Mouse (Mus musculus): Measurements from ENCODE around the gene Ybx1.

GRCm38 (mm10) chr4:119292771-119293573 is 1.4 kb downstream of the Ybx1 start:
- TF ChIP-seq POLR2A (IDR thresholded peaks at IDR 0.05; ENCODE audit: insufficient read length, low read depth) (no peak), USF1 (IDR thresholded peaks at IDR 0.05; ENCODE audit: low read depth) (no peak), CEBPB (IDR thresholded peaks at IDR 0.05; ENCODE audit: insufficient read depth, poor library complexity, severe bottlenecking) (no peak), MAX (IDR thresholded peaks at IDR 0.05; ENCODE audit: low read depth) (no peak), MYOD1 (IDR thresholded peaks at IDR 0.05; ENCODE audit: control insufficient read depth in 1 of 3, insufficient read length in 2 of 3, low read depth in 2 of 3) (no peak), POLR2AphosphoS2 (IDR thresholded peaks at IDR 0.05; ENCODE audit: insufficient read length, low read depth) (peak; percentile 15), E2F4 (IDR thresholded peaks at IDR 0.05; ENCODE audit: insufficient read depth) (no peak), TCF3 (IDR thresholded peaks at IDR 0.05; ENCODE audit: insufficient read length, low read depth) (no peak), TCF12 (IDR thresholded peaks at IDR 0.05; ENCODE audit: insufficient read depth, poor library complexity, severe bottlenecking) (no peak), SRF (IDR thresholded peaks at IDR 0.05; ENCODE audit: control insufficient read depth, insufficient read length, low read depth) (no peak), MYOG (IDR thresholded peaks at IDR 0.05; ENCODE audit: control insufficient read depth in 1 of 3, insufficient read depth in 1 of 3, insufficient read length in 2 of 3, low read depth in 2 of 3) (peak in 2 of 3 experiments; percentile 14 to 43), REST (IDR thresholded peaks at IDR 0.05; ENCODE audit: insufficient read depth, insufficient read length) (no peak)
